Mouse (Mus musculus) small intestine, adult 2 months (tissue): ENCODE data around the gene Poldip2.

Experiments
- CTCF ChIP-seq: fragments of 200-500 bp; IDR thresholded peaks from 2 replicates; pipeline ENCODE4 v1.5.1; 2012; ENCODE audit warnings: low read depth, mild to moderate bottlenecking, control low read depth, inconsistent platforms, low read length, moderate library complexity, mixed read lengths; ENCODE audit not compliant: insufficient replicate concordance, insufficient read length; ENCODE audit errors: extremely low read depth
- POLR2A ChIP-seq: fragments of 200-500 bp; IDR thresholded peaks from 2 replicates; pipeline ENCODE4 v1.6.1; 2012; ENCODE audit warnings: low read depth, mild to moderate bottlenecking, control low read depth, inconsistent platforms, low read length, moderate library complexity

DNA sequence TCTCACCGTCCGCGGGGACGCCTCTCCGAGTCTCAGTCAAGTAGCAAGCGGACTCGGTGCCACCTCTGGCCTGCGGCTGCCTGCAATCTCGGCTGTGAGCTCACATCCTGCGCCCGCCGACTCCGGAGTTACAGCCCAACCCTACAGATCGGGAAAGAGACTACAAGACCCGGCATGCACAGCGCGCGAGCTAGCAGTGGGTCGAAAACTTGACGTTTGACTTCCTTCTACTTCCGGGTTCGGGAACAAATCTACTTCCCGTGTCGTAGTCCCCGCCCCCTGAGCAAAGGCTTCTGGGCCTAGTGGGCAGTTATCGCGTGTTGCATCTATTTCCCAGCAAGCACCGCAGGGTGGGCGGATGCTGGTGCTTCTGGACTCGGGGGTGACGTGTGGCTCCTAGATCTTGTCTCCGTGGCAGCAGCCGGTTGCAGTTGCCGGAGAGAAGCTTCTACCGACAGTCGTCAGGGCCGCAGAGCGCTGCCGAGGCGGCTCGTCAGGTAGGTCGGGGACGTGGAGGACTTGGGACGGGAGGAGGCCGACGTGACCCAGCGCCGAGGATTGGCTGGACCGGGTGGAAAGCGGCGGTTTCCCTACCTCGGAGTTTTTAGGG lies 24.2 kb downstream of the Poldip2 start, which contains the start of the genes Tnfaip1 and Ift20:
- TF ChIP-seq POLR2A (peak; percentile 86), CTCF (no peak)
